Mouse (Mus musculus): ENCODE measurements around the gene Adamtsl4. TPM values are rescaled to one million over a fixed set of nuclear protein-coding genes. Genes with fewer than 3 reads are reported as not detected.

Adamtsl4 gene
- polyA plus RNA-seq, 1 experiment from 2014 or later = 4.2 TPM

- peak overlapping the region; percentile 49; the same call in 1 of the 2 replicates for H3K27ac ChIP-seq
- 7% methylated on average over 11 of the region's 11 CpGs for WGBS
- H3K36me3 ChIP-seq = 0 out of 2 replicates have a peak, but pooled peaks cover 3% of the 10 kb centered on the region
- peaks cover 80% of the 10 kb centered on the region for H3K4me1 ChIP-seq
- no peaks in the 10 kb centered on the region for H3K27me3 ChIP-seq (ENCODE audit: insufficient read depth, poor library complexity, severe bottlenecking)
- no peaks in the 10 kb centered on the region for H3K9me3 ChIP-seq
- DNase-seq (ENCODE audit: low spot score) = no peak
- H3K4me3 ChIP-seq = peak overlapping the region; percentile 25
Measured at GRCm38 (mm10) chr3:95681365-95681764, 6.4 kb downstream of the Adamtsl4 start.

- no peaks in the 10 kb centered on the region for H3K27me3 ChIP-seq (ENCODE audit: insufficient read depth, poor library complexity, severe bottlenecking)
- H3K4me3 ChIP-seq = no peak overlapping the region; the same call in 1 of the 2 replicates
- WGBS = 75% methylated on average over 6 of the region's 6 CpGs
- H3K27ac ChIP-seq = peak overlapping the region; percentile 49; the same call in 1 of the 2 replicates
- no peak for DNase-seq (ENCODE audit: low spot score)
- no peaks in the 10 kb centered on the region for H3K9me3 ChIP-seq
- H3K4me1 ChIP-seq = peaks cover 80% of the 10 kb centered on the region
- H3K36me3 ChIP-seq = 0 out of 2 replicates have a peak, but pooled peaks cover 3% of the 10 kb centered on the region
Measured at GRCm38 (mm10) chr3:95680673-95681072, 7.0 kb downstream of the Adamtsl4 start.

GRCm38 (mm10) chr3:95679551-95679950 is 8.2 kb downstream of the Adamtsl4 start:
- peaks cover 80% of the 10 kb centered on the region for H3K4me1 ChIP-seq
- no peaks in the 10 kb centered on the region for H3K27me3 ChIP-seq (ENCODE audit: insufficient read depth, poor library complexity, severe bottlenecking)
- no peak overlapping the region for H3K4me3 ChIP-seq
- 0 out of 2 replicates have a peak, but pooled peaks cover 3% of the 10 kb centered on the region for H3K36me3 ChIP-seq
- 0 out of 2 replicates have a peak overlapping the region, but pooled peaks have one; percentile 49 for H3K27ac ChIP-seq
- H3K9me3 ChIP-seq = no peaks in the 10 kb centered on the region
- DNase-seq (ENCODE audit: low spot score) = no peak
- 87% methylated on average over 8 of the region's 8 CpGs for WGBS

GRCm38 (mm10) chr3:95677420-95678090 is 10.2 kb downstream of the Adamtsl4 start:
- Histone ChIP-seq H3K9me3 (no peaks in the 10 kb centered on the region), H3K27me3 (ENCODE audit: insufficient read depth, poor library complexity, severe bottlenecking) (no peaks in the 10 kb centered on the region), H3K36me3 (0 out of 2 replicates have a peak, but pooled peaks cover 7% of the 10 kb centered on the region), H3K27ac (peak overlapping the region; percentile 93), H3K4me1 (peaks cover 83% of the 10 kb centered on the region), H3K4me3 (no peak overlapping the region)
- 72% methylated on average over 19 of the region's 19 CpGs for WGBS
- DNase-seq (ENCODE audit: low spot score) = no peak

GRCm38 (mm10) chr3:95676745-95677419 is 10.8 kb downstream of the Adamtsl4 start:
- 54% methylated on average over 15 of the region's 15 CpGs for WGBS

GRCm38 (mm10) chr3:95675301-95676092 is 12.2 kb downstream of the Adamtsl4 start:
- 5% methylated on average over 8 of the region's 8 CpGs for WGBS
- peak overlapping the region; percentile 40 for H3K4me3 ChIP-seq
- H3K27me3 ChIP-seq (ENCODE audit: insufficient read depth, poor library complexity, severe bottlenecking) = no peaks in the 10 kb centered on the region
- H3K9me3 ChIP-seq = no peaks in the 10 kb centered on the region
- peaks cover 75% of the 10 kb centered on the region for H3K4me1 ChIP-seq
- peak overlapping the region; percentile 93 for H3K27ac ChIP-seq
- H3K36me3 ChIP-seq = peaks cover 16% of the 10 kb centered on the region; the same call in 1 of the 2 replicates
- peak; percentile 88 for DNase-seq (ENCODE audit: low spot score)

More at GRCm38 (mm10) chr3:95676745-95677419, 10.8 kb downstream of the Adamtsl4 start:
- Histone ChIP-seq H3K36me3 (peaks cover 7% of the 10 kb centered on the region; the same call in 1 of the 2 replicates), H3K9me3 (no peaks in the 10 kb centered on the region), H3K4me3 (no peak overlapping the region), H3K27ac (peak overlapping the region; percentile 93), H3K4me1 (peaks cover 86% of the 10 kb centered on the region), H3K27me3 (ENCODE audit: insufficient read depth, poor library complexity, severe bottlenecking) (no peaks in the 10 kb centered on the region)
- DNase-seq (ENCODE audit: low spot score) = peak; percentile 92

- Histone ChIP-seq H3K27ac (peak overlapping the region; percentile 93), H3K36me3 (peaks cover 19% of the 10 kb centered on the region), H3K9me3 (no peaks in the 10 kb centered on the region), H3K4me1 (peaks cover 68% of the 10 kb centered on the region), H3K4me3 (peak overlapping the region; percentile 40), H3K27me3 (ENCODE audit: insufficient read depth, poor library complexity, severe bottlenecking) (no peaks in the 10 kb centered on the region)
- under 1% methylated on average over 6 of the region's 6 CpGs for WGBS
- peak; percentile 85 for DNase-seq (ENCODE audit: low spot score)
Measured at GRCm38 (mm10) chr3:95674812-95675211, 12.9 kb downstream of the Adamtsl4 start.

- H3K27ac ChIP-seq = peak overlapping the region; percentile 93
- H3K9me3 ChIP-seq = no peaks in the 10 kb centered on the region
- H3K27me3 ChIP-seq (ENCODE audit: insufficient read depth, poor library complexity, severe bottlenecking) = no peaks in the 10 kb centered on the region
- 3% methylated on average over 2 of the region's 2 CpGs for WGBS
- H3K4me3 ChIP-seq = peak overlapping the region; percentile 45
- peaks cover 24% of the 10 kb centered on the region for H3K36me3 ChIP-seq
- peaks cover 63% of the 10 kb centered on the region for H3K4me1 ChIP-seq
- peak; percentile 96 for DNase-seq (ENCODE audit: low spot score)
Measured at GRCm38 (mm10) chr3:95674236-95674635, 13.5 kb downstream of the Adamtsl4 start.

- H3K27ac ChIP-seq = peak overlapping the region; percentile 93
- no peaks in the 10 kb centered on the region for H3K27me3 ChIP-seq (ENCODE audit: insufficient read depth, poor library complexity, severe bottlenecking)
- peaks cover 64% of the 10 kb centered on the region for H3K4me1 ChIP-seq
- WGBS = 8% methylated on average over 11 of the region's 11 CpGs
- H3K9me3 ChIP-seq = no peaks in the 10 kb centered on the region
- DNase-seq (ENCODE audit: low spot score) = no peak
- peak overlapping the region; percentile 45 for H3K4me3 ChIP-seq
- peaks cover 29% of the 10 kb centered on the region for H3K36me3 ChIP-seq
Measured at GRCm38 (mm10) chr3:95673707-95674211, 14.0 kb downstream of the Adamtsl4 start.

GRCm38 (mm10) chr3:95672861-95673706 is 14.6 kb downstream of the Adamtsl4 start:
- Histone ChIP-seq H3K4me3 (peak overlapping the region; percentile 45), H3K36me3 (peaks cover 30% of the 10 kb centered on the region), H3K4me1 (peaks cover 71% of the 10 kb centered on the region), H3K27me3 (ENCODE audit: insufficient read depth, poor library complexity, severe bottlenecking) (no peaks in the 10 kb centered on the region), H3K27ac (peak overlapping the region; percentile 93), H3K9me3 (no peaks in the 10 kb centered on the region)
- DNase-seq (ENCODE audit: low spot score) = peak; percentile 85
- 29% methylated on average over 10 of the region's 10 CpGs for WGBS

- H3K4me1 ChIP-seq = peaks cover 72% of the 10 kb centered on the region
- H3K36me3 ChIP-seq = peaks cover 30% of the 10 kb centered on the region
- 46% methylated on average over 3 of the region's 3 CpGs for WGBS
- peak overlapping the region; percentile 93 for H3K27ac ChIP-seq
- no peak for DNase-seq (ENCODE audit: low spot score)
- H3K4me3 ChIP-seq = no peak overlapping the region
- no peaks in the 10 kb centered on the region for H3K27me3 ChIP-seq (ENCODE audit: insufficient read depth, poor library complexity, severe bottlenecking)
- no peaks in the 10 kb centered on the region for H3K9me3 ChIP-seq
Measured at GRCm38 (mm10) chr3:95672461-95672860, 15.3 kb downstream of the Adamtsl4 start.
